Mouse (Mus musculus) forebrain, embryonic 12.5 days (tissue): ENCODE measurements at regions not wholly inside any gene's neighbourhood (a gene's known extent, or its start where the extent isn't known, plus 50 kb on each side); places are given as distances from the start of the nearest gene placed in this dataset.
"Not testable (repeated sequence)": the region's sequence is repeated elsewhere in the genome, so short reads cannot be mapped to it uniquely, and the experiment has no call there.

Source experiments
- ATAC-seq: fragments of 200-750 bp; cut with Nextera tagmentation; 2 replicates; pipeline ENCODE4 v1.8.0; 2017; ENCODE audit warnings: moderate TSS enrichment; ENCODE audit not compliant: low FRiP score
- H3K27ac ChIP-seq: fragments of 300-500 bp; sonication (generic); 2 replicates; pipeline ENCODE4 v1.5.1; 2016; ENCODE audit warnings: mild to moderate bottlenecking
- H3K27me3 ChIP-seq: fragments of 300-500 bp; sonication (generic); 2 replicates; pipeline ENCODE4 v1.6.1; 2016; ENCODE audit warnings: mild to moderate bottlenecking
- H3K36me3 ChIP-seq: fragments of 300-500 bp; sonication (generic); replicated peaks from 2 replicates; pipeline ENCODE4 v1.6.1; 2016; ENCODE audit warnings: mild to moderate bottlenecking
- H3K4me1 ChIP-seq: fragments of 300-500 bp; sonication (generic); 2 replicates; pipeline ENCODE4 v1.6.1; 2016
- H3K4me2 ChIP-seq: fragments of 300-500 bp; sonication (generic); 2 replicates; pipeline ENCODE4 v1.6.1; 2016; ENCODE audit warnings: mild to moderate bottlenecking, moderate library complexity
- H3K4me3 ChIP-seq: fragments of 300-500 bp; sonication (generic); replicated peaks from 2 replicates; pipeline ENCODE4 v1.5.1; 2016; ENCODE audit warnings: mild to moderate bottlenecking
- H3K9ac ChIP-seq: fragments of 300-500 bp; sonication (generic); 2 replicates; pipeline ENCODE4 v1.6.1; 2016; ENCODE audit warnings: mild to moderate bottlenecking
- H3K9me3 ChIP-seq: fragments of 300-500 bp; sonication (generic); 2 replicates; pipeline ENCODE4 v1.6.1; 2016
- WGBS: fragments of 180-500 bp; shearing (Covaris S2); methylation state at CpG from one replicate; pipeline ENCODE4 v1.1.7; 2016; 5-methylcytosine and 5-hydroxymethylcytosine counted together

DNA sequence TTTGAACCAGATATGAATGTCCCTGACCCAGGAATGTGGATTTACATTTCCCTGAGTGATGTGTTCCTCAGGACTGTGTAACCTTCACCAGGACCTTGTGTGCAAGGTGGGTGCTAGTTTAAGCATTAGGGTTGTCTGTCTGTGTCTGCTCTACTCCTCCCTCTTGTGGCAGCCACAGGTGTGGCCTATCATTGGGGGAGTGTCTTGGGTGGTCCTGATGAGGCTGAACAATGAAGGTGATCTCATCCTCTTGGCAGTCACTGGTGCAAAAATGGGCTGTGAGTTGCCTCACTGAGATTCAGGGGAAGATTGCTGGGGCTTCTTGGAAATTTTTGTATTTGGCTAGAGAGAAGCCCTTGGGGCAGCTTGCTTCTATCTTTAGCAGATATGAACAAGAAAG is 179.4 kb upstream of the Ube2e1 start:
- ATAC-seq: peak; percentile 41; the same call in 1 of the 2 replicates
- H3K4me1 ChIP-seq: no peaks in the 10 kb centered on the region
- H3K4me2 ChIP-seq: no peak overlapping the region
- no peaks in the 10 kb centered on the region for H3K27me3 ChIP-seq
- no peak overlapping the region for H3K4me3 ChIP-seq
- H3K9me3 ChIP-seq: no peaks in the 10 kb centered on the region
- H3K27ac ChIP-seq: no peak overlapping the region
- no peak overlapping the region for H3K9ac ChIP-seq
- H3K36me3 ChIP-seq: no peaks in the 10 kb centered on the region

DNA sequence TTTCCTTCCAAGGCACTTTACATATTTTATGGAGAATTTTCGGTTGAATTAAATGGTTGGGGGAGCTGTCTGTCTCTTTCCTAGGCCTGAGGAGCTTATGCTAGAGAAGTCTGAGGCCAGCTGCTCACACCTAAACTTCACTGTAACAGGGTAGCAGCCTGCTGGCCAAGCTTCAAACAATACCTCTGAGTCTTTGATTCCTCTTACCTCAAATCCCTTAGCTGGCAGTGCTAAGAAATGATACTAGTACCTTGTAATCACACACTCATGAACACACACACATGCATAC is 176.6 kb upstream of the Ube2e1 start:
- no peak for ATAC-seq
- Histone ChIP-seq H3K27ac (no peak overlapping the region), H3K9me3 (no peaks in the 10 kb centered on the region), H3K9ac (no peak overlapping the region), H3K4me2 (no peak overlapping the region), H3K4me1 (no peaks in the 10 kb centered on the region), H3K4me3 (no peak overlapping the region), H3K36me3 (no peaks in the 10 kb centered on the region), H3K27me3 (no peaks in the 10 kb centered on the region)
- WGBS: 40% methylated on average over 1 of the region's 1 CpGs

DNA sequence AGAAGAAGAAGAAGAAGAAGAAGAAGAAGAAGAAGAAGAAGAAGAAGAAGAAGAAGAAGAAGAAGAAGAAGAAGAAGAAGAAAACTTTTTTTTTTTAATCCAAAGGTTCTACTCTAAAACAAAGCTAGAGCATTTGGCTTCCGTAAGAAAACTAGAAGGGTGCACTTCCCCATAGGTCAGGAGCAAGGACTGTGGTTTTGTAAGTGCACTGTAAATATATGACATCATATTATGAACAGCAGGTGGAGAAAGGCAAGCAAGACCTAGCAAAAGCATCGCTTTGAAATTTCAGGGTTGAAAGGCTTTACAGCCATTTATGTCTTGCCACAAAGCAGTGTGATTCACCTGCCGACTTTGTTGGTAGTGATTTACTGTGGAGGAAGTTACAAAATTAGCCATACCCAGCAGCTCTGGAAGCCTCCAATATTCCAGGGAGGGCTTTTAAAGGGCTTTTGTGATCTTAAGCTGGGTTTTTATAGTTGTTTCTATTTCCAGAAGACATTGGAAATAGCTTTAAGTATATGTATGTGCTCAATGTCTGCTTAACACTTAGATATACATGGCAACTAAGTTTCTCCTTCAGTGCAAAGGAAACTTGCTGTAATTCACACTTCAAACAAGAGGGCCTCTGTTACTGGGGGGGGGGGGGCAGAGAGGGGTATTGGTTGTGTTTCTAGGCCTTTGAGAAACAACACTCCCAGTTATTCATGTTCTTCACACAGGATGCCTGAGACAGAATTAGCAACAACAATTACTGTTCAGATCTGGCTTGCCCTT is 176.1 kb upstream of the Ube2e1 start:
- no peak for ATAC-seq
- Histone ChIP-seq H3K4me2 (no peak overlapping the region), H3K27me3 (no peaks in the 10 kb centered on the region), H3K4me1 (no peaks in the 10 kb centered on the region), H3K9ac (no peak overlapping the region), H3K27ac (no peak overlapping the region), H3K9me3 (no peaks in the 10 kb centered on the region), H3K4me3 (no peak overlapping the region), H3K36me3 (no peaks in the 10 kb centered on the region)
- 81% methylated on average over 3 of the region's 3 CpGs for WGBS

DNA sequence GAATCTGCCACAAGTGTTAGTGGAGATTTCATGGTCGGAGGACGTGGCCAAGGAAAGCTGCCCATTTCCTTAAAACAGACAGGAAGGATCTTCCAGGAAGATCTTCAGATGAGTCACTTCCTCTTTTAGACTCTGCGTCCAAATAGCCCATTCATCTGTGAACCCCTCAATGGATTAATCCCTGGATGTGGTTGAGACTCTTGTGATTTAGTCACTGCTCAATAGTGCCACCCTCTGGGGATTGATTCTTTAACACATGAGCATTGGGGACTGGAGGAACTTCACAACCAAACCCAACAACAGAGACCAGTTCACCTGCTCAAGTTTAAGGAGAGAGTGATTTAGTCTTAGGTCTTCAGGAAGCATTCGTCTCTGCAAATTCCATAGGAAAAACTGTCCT is 174.5 kb upstream of the Ube2e1 start:
- Histone ChIP-seq H3K4me2 (no peak overlapping the region), H3K27ac (no peak overlapping the region), H3K36me3 (no peaks in the 10 kb centered on the region), H3K9ac (no peak overlapping the region), H3K27me3 (no peaks in the 10 kb centered on the region), H3K4me3 (no peak overlapping the region), H3K4me1 (no peaks in the 10 kb centered on the region), H3K9me3 (no peaks in the 10 kb centered on the region)
- peak; percentile 41; the same call in 1 of the 2 replicates for ATAC-seq
- WGBS: 71% methylated on average over 4 of the region's 4 CpGs

DNA sequence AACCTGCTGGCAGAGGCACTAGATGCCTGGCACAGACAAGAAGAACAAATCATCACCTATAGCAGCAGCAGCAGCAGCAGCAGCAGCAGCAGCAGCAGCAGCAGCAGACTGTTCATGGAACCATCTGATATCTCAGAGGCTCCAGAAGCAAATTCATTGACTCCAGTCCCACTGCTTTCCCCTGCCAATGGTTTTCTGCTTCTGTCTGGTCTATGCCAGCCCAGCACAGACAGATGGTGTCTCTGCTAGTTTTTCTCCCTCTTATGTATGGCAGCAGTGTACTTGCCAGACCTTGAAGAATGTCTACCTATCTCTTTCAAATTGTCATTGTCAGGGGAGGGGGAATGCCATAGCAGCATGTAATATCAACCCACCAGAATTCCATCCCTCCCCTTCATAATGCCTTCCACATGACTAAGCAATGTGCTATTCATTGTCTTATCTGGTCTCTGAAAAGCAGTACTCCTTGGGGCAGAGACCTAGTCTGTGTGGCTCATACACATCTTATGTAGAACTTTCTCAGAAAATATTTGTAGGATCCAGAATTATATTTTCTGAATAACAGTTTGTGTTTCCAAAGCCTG is 168.7 kb upstream of the Ube2e1 start:
- no peak overlapping the region for H3K4me3 ChIP-seq
- H3K27ac ChIP-seq: no peak overlapping the region
- H3K9me3 ChIP-seq: no peaks in the 10 kb centered on the region
- no peaks in the 10 kb centered on the region; the same call in 1 of the 2 replicates for H3K4me1 ChIP-seq
- no peaks in the 10 kb centered on the region for H3K27me3 ChIP-seq
- no peak for ATAC-seq
- no peaks in the 10 kb centered on the region for H3K36me3 ChIP-seq
- no peak overlapping the region for H3K4me2 ChIP-seq
- H3K9ac ChIP-seq: no peak overlapping the region

DNA sequence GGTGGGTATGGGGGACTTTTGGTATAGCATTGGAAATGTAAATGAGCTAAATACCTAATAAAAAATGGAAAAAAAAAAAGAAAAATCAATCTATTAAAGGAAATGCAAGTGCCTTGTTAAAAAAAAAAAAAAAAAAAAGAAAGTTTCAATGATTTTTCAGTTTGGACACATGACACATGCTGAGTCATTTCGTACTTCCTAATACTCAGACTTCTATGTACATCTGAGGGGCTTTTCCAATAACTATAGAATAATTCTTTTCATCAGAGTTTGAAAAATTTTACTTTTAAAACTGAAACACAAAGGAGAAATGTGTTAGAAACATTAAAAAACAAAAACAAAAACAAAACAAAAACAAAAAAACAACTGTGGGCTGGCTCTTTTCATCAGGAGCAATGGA is 162.4 kb upstream of the Ube2e1 start:
- WGBS: 96% methylated on average over 1 of the region's 1 CpGs
- Histone ChIP-seq H3K4me2 (no peak overlapping the region), H3K4me3 (no peak overlapping the region), H3K36me3 (no peaks in the 10 kb centered on the region), H3K9ac (no peak overlapping the region), H3K27me3 (no peaks in the 10 kb centered on the region), H3K9me3 (no peaks in the 10 kb centered on the region), H3K27ac (no peak overlapping the region), H3K4me1 (no peaks in the 10 kb centered on the region)
- no peak for ATAC-seq

DNA sequence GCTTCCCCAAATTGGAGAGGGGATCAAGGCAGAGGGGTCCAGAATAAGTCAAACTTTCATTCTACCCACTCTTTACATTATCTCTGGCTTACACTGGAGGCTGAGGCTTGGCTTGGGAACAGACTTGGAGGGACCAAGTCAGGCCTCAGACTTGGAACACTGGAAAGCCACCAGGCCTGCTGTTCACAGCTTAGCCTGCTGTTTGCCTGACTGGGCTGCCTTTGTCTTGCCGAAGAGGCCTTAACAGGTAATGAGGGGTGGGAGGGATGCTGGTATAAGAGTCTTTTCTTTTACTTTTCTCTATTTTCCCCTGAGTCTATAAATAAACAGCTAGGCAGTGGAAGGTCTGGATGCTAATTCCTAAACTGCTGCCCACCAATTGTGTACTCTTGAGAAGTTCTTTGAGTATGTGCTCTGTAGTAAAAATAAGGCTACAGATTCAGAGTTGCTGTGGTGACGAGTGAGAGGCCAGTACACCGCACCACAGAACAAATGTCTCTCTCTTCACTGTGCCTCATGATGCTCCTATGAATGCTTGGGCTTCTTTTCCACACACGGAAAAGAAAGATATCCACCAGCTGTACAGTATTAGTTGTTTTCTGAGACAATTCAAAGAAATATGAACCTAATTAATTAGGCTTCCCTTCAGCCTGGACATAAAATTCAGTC is 154.6 kb upstream of the Ube2e1 start:
- Histone ChIP-seq H3K36me3 (no peaks in the 10 kb centered on the region), H3K9ac (no peak overlapping the region), H3K27ac (no peak overlapping the region), H3K9me3 (no peaks in the 10 kb centered on the region), H3K4me3 (no peak overlapping the region), H3K4me1 (peaks cover 9% of the 10 kb centered on the region; the same call in 1 of the 2 replicates), H3K4me2 (no peak overlapping the region), H3K27me3 (no peaks in the 10 kb centered on the region)
- WGBS: 18% methylated on average over 4 of the region's 4 CpGs
- ATAC-seq: peak; percentile 41; the same call in 1 of the 2 replicates

DNA sequence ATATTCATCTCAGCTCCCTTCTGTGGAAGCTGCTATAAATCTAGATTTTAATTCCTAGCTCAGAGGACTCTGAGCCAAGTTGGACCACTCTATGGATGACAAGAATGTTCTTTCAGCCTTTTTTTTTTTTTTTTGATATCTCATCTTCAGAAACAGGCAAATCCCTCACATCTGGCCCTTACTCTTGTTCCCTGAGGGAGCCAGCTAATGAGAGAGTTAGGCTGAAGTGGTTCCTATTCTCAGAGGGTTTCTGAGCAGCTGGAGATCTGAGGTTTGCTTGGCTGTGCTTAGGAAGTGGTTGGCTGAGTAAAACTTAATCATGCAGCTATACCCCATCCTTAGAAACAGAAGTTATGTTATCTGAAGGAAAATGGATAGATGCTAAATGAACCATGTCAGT is 153.9 kb upstream of the Ube2e1 start:
- Histone ChIP-seq H3K4me3 (no peak overlapping the region), H3K27me3 (no peaks in the 10 kb centered on the region), H3K4me2 (no peak overlapping the region), H3K36me3 (no peaks in the 10 kb centered on the region), H3K9me3 (no peaks in the 10 kb centered on the region), H3K27ac (no peak overlapping the region), H3K4me1 (peaks cover 9% of the 10 kb centered on the region; the same call in 1 of the 2 replicates), H3K9ac (no peak overlapping the region)
- no peak for ATAC-seq

DNA sequence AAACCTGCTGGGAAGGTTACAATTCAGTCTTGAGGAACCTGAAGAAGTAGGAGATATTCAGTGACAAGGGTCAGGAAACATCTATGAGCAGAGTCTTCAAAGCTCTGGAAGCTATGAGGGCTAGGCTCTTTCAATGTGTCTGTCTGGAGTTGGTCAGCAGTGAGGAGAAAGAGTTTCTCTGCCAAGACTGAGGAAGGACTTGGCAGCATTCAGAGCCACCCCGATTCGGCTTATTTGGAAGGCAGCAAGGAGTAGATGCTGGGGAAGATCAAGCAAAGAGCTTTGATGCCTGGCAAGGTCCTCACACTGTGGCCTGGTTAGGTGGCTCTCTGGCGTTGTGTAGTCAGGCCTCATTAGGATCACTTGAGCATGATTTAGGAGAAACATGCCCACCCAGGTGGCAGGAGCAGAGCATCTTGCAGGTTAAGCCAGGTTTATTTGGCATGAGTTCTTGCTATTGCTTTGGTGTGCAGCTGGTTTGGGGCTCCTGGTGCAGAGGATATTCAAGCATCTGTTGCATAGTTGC is 145.2 kb upstream of the Ube2e1 start:
- Histone ChIP-seq H3K4me1 (no peaks in the 10 kb centered on the region), H3K36me3 (no peaks in the 10 kb centered on the region), H3K4me3 (no peak overlapping the region), H3K9ac (no peak overlapping the region), H3K9me3 (no peaks in the 10 kb centered on the region), H3K27ac (no peak overlapping the region), H3K27me3 (no peaks in the 10 kb centered on the region), H3K4me2 (no peak overlapping the region)
- whole genome bisulfite sequencing: 85% methylated on average over 3 of the region's 3 CpGs
- no peak for ATAC-seq

DNA sequence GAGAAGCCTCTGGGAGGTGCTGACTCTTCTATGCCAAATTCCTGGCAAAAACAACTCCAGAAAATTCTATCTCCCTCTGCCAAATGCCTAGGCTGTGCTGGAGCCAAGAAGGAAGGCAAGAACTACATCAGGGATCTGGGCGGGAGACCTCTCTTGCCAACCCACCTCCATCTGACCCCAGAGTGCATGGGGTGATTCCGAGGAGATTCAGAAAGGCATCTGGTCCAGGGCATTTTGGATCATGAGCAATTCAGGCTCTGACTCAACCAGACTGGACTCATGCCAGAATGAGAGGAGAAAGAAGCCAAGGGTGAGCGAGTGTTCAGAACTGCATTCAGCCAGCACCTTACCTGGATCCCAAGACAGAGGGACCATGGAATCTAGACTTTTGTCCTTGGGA is 137.0 kb upstream of the Ube2e1 start:
- Histone ChIP-seq H3K27me3 (no peaks in the 10 kb centered on the region), H3K4me2 (no peak overlapping the region), H3K9me3 (no peaks in the 10 kb centered on the region), H3K36me3 (no peaks in the 10 kb centered on the region), H3K9ac (no peak overlapping the region), H3K4me1 (peaks cover 6% of the 10 kb centered on the region), H3K27ac (no peak overlapping the region), H3K4me3 (no peak overlapping the region)
- 84% methylated on average over 3 of the region's 3 CpGs for WGBS
- no peak for ATAC-seq

DNA sequence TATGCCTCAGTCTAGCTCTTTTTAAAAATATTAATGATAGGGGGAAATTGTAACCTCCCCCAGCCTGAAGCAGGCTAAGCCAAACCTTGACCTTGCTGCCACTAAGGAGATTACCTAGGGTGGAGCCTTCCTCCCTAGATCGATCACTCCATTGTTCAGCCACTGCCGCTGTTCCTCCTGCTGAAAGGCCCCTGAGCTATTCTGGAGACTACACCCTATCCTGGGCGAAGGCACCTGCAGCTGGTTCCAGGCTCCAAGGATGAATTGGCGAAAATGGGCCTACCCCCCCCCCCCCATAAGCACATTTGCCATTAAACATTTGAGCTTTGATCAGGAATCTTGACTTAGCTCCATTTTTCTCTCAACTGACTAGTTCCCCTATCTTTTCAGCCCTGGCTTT is 135.2 kb upstream of the Ube2e1 start:
- WGBS: 56% methylated on average over 4 of the region's 4 CpGs
- H3K4me3 ChIP-seq, ATAC-seq, H3K27me3 ChIP-seq, H3K9me3 ChIP-seq, H3K36me3 ChIP-seq, H3K4me2 ChIP-seq, H3K9ac ChIP-seq, H3K27ac ChIP-seq, H3K4me1 ChIP-seq: not testable (repeated sequence)

DNA sequence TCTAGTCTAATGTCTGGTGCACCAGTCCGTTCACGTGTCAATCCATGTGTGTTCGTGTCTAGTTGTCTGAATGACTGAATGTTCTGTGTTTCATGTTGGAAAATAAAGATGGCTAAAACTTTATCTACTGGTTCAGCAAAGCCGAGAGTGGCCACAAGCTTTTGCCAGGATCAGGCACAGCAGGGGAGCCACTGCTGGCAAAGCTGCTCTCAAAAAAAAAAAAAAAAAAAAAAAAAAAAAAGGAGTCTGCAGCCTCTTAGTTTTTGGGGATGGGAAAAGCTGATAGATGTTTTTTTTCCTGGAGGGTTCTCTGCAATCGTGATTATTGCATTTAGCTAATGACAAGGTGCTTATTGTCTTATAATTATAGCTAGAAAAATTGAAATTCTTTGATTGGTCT is 132.5 kb upstream of the Ube2e1 start:
- ATAC-seq, H3K27ac ChIP-seq: not testable (repeated sequence)
- 13% methylated on average over 5 of the region's 5 CpGs for WGBS

More for the DNA sequence above, 132.5 kb upstream of the Ube2e1 start:
- not testable (repeated sequence) for H3K4me3 ChIP-seq, H3K36me3 ChIP-seq, H3K27me3 ChIP-seq, H3K9ac ChIP-seq, H3K9me3 ChIP-seq, H3K4me1 ChIP-seq
- H3K4me2 ChIP-seq: 0 out of 2 replicates have a peak overlapping the region, but pooled peaks have one; percentile 21
